Mouse (Mus musculus) brain, embryonic 18.5 days (tissue): Measurements from ENCODE around the gene Dscaml1.
A peak's percentile ranks its signal among the peaks of the same experiment; 100 is the strongest.

Source experiments
- DNase-seq: peaks from one replicate; pipeline ENCODE4 v3.0.0-alpha.2; 2012; ENCODE audit warnings: low read depth, low spot score

The Dscaml1 gene

DNA sequence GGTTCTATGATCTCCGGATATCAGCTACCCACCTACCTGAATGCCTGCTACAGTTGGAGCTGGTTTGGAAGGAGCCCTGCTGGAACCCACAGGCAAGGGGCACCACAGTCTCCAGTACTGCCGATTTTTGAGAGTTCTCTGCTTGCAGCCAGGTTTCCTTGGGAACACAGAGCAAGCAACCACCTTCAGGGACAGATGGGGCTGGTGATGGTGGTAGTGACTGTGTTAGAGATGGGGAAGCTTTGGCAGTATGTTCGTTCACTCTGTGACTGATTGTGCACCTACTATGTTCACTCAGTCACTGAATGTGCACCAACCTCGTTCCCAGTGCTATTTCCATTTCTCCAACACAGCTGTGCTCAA, 252.2 kb downstream of the Dscaml1 start:
- DNase-seq = no peak

DNA sequence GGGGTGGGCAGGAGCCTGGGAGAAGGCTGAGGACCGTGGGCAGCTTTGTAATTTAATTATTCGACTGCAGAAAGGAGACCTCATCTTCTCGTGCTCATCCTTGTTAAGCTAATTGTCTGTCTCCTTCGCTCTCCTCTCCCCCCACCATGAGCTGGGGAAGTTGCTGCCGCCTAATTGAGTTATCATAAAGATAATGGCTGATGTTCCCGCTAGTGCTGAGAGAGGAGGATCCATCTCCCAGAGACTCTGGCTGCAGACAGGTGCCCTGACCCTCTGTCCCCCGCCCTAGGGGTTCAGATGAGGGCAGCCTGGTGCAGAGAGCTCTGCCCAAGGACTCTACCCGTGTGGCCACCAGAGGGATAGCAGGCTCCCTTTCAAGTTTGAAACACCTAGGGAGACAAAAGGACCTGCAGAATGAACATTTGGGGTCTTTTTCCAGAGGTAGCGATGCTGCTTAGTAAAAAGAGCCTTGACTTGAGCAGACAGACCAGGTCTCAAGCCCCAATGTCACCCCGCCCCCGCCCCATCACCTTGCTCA, 256.1 kb downstream of the Dscaml1 start:
- no peak for DNase-seq

DNA sequence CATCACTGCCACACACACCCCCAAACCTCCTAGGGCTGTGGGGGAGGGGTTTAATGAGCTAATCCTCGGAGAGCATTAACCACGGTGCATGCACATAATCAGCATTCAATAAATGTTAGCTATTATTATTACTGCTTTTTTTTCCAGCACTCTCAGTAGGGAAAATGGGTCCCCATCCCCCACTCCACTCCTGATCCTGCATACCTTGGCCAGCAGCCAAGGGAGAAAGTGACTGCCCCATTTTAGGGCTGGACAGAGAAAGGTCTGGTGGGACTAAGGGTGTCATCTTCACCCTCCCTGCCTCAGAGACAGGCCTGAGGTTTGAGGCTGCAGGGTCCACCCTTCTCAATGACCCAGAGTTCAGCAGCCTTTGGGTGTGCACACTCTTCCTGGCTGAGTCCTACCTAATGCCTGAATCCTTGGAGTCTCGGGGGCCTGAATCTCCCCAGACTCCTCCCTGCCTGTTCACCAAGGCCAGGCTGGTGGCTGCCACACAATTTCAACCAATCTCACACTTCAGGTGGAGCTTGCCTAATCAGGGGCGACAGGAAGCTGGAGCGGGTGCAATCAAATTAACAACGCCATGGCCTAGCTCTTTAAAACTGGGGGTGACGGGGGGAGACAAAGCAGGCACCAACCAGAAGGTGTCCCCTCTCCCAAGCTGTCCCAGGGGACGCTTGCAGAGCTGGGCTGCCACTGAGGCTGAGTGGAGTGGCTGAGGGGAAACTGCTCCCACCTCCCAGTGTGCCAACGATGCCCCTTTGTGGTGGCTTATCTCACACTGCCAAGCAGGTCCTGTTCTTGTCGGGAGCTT, 267.2 kb downstream of the Dscaml1 start:
- DNase-seq = no peak

DNA sequence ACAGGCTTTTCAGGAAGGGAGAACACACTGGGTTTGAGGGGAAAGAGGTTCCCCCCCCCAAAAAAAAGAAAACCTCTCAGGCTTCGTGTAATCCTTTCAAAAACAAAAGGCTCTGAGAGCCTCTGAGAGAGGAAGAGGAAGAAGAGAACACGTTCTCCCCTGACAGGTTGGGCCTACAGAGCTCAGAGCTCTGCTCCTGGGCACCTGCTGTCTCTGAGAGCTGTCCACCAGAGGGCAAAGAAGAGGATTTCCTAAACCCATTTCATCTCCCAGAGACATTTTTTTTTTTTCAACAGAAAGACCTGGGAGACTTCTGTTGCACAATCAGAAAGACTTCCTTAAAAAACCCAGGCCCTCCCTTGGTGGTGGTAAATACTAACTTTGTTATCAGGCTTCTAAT, 267.8 kb downstream of the Dscaml1 start:
- no peak for DNase-seq

DNA sequence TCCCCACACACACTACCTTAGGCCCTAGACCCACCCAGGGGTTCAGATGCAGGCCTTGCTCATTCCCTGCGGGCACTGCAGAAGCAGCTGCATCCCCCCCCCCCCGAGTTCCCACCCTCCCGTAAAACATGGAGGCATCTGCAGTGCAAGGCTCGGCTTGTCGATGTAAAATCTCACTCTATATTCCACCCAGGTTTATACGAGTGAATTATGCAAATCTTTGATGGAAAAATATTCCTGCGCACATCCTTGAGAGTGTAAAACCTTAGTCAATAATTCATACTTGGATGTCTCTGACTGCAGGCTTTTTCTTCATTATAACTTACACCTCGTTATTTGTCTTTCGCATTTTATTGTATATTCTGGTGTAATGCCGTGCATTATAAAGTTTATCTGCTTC, 272.7 kb downstream of the Dscaml1 start:
- DNase-seq = no peak

DNA sequence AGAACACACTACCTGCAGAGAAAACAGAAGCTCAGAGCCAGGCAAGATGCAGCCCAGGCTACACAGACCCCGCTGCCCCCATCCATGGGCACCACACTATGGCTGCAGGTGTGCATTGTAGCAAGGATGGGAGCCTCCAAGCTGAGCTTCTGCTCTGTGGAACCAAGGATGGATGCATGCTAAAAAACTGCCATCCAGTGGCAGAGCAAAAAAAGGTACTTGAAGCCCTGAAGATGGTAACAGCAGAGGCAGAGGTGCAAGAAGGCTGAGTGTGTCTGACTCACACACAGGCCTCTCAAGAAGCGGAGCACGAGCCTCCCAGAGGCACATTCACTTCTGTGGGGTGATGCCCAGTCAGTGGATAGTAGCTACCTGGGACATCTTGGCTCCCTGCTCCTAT, 276.8 kb downstream of the Dscaml1 start:
- DNase-seq = no peak

DNA sequence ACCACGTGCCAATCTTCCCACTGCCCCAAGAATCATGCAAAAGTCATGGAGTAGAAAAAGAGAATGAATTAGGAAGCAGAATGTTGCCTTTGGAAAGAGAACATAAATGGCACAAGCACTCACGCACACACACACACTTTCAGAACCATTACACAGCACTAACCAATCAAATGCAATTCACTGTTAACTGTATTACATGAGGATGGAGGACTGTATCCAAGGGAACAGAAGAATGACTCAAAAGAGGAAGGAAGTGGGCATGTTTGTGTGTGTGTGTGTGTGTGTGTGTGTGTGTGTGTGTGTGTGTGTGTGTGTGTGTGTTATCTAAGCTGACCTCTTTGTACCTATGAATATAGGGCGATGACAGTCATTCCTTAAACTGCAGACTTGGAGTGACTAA, 278.0 kb downstream of the Dscaml1 start:
- DNase-seq = no peak

DNA sequence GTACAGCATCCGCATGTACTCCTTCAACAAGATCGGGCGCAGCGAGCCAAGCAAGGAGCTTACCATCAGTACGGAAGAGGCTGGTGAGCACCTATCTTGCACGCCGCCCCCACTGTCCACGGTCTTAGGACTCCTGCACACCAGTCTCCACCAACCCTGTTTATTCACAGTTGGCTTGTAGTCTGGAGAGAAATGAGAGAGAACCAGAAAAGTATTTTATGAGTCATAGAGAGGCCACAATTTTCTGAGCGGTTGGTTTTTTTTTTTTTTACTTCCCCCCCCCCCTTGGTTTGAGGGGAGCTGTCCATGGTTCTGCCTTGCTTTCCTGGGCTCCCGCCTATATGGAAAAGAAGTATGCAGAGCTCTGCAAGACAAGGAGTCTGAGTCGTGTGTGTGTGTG, 283.9 kb downstream of the Dscaml1 start:
- no peak for DNase-seq

DNA sequence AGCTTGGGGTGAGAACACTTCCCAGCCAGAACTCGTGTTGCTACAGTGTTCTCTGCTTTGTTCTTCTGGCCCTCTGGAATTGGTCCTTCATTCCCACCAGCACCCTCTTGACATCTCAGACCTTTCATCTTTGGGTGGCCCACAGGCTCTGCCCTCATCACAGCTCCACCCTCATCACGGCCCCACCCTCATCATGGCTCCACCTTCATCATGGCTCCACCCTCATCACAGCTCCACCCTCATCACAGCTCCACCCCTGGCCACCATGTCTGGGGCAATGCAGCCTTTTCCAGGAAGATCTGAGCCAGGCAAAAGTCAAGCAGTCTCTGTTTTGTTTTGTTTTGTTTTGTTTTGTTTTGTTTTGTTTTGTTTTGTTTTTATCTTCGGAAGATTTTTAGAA, 289.0 kb downstream of the Dscaml1 start:
- no peak for DNase-seq

DNA sequence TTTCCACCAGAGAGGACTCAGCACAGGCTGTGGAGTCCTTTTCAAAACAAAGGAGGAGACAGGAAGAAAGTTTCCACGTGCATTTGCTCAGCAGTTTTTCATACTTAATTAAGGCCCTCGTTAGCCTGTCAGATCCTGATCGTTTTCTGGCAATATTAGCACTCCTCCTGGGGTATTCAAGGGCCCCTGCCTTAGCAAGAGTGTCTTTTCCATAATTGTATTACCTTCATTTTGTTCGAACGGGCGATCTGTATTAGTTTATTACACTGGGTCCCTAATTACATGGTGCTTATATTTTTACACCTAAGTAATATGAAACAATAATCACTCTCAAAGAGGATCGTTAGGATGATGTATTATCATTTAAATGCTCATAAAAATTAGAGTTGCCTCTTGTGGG, 293.6 kb downstream of the Dscaml1 start:
- DNase-seq = no peak

DNA sequence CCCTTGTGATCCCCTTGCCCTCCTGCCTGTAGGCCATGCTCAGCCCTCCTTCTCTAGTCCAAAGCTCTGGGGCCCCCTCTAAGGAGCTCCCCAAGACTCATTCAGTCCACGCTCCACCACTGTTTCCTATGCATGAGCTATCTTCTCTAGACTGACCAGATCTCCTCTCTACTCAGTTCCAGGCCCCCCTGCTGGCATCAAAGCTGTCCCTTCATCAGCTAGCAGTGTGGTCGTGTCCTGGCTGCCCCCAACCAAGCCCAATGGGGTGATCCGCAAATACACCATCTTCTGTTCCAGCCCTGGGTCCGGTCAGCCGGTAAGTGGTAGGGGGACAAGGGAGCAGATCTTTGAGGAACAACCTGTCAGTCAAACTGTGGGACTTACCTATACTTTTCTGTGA, 305.4 kb downstream of the Dscaml1 start:
- no peak for DNase-seq

DNA sequence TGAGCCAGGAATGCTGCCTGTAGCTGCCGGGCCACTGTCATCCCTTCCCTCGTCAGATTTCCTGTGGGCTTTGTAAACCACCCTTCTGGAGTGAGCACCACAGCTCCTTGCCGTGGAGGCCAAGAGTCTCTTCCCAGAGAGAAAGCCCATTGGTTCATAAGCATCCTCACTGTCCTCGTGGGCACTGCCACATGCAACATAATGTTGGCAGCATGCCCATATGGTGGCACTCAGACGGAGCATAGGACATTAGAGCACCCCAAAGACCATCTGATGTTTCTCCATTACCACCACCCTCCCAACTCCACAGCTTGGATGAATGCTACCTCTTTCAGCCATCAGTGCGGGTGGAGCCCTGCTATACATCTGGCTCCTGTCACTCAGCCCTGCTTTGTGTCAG, 306.8 kb downstream of the Dscaml1 start:
- no peak for DNase-seq

DNA sequence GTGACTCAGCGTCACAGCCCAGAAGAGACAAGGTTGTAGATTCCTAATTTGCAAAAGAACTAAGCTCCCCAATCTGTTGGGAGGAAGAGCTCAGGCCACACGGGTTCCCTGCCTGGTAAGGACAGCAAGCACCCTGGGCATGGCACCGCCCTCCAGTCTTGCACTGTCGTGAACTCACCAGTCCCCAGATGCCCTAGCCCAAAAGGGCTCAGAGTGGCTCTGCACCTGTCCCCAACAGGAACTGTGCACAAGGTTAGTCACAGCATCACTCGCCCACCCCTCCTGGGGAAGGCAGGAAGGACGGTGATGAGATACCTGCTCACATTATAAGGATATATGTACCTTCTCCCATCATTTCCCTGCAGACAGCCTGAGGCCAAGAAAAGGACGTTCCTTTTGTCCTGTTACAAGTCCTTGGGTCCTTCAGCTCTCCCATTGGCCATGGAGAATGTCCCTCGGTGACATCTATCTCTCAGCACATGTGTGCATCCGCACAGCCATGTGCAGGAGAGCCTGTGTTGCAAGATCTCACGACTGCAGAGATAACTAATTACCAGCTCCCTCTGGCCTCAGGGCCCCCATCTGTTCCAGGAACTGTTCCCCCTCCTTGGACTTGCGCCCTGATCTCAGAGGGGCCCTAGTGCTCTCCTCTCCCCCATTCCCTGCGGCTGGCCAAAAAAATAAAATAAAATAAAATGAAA, 312.7 kb downstream of the Dscaml1 start:
- no peak for DNase-seq

DNA sequence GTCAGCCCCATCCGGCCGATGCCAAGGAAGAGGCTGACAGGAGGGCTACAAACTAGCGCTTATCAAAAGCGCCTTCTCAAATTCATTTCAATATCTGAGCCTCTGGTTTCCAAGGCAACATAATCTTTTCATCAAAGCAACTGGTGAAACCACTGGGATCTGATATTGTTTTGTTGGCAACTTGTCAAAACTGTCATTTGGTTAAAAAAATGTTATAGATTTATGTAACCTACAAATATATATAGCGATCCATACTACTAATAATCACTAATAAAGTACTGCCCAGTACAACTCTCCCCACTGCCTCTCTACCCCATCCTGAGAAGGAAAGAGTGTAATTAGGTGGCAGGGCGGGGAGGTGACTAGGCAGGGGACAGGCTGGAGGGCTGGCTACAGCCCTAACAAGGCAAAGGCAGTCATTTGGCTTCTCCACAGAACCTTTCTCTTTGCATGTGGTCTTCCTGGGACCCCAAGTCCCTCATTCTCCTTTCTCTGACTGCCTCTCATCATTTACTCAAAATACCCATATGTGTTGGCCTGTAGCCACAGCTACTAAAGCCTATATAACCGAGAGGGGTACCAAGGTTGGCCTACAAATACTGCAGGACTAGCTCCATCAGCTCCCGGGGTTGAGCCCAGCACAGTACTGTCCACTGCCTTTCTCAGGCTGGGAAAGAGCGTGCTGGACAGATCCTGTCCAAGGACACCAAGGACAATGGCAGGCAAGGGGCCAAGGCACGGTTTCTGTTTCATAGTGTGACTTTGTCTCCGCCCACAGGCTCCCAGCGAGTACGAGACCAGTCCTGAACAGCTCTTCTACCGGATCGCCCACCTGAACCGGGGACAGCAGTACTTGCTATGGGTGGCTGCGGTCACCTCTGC, 313.5 kb downstream of the Dscaml1 start:
- DNase-seq = no peak

DNA sequence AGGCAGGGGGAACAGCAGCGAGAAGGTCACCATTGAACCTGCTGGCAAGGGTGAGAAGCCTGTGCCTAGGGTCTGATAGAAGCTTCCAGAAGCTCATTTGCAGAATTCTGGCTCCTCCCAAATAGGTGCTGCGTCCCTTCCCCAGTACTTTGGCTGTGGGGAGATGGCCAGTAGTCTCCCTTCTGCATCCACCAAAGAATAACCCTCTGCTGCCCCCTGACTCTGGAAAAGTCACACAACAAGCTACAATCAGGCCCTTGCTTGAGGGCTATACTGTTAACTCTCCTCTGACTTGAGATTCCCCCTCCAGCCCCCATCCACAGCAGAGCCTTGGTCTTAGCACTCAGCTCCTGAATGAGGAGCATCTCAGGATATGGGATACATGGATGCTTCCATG, 314.2 kb downstream of the Dscaml1 start:
- DNase-seq = no peak

DNA sequence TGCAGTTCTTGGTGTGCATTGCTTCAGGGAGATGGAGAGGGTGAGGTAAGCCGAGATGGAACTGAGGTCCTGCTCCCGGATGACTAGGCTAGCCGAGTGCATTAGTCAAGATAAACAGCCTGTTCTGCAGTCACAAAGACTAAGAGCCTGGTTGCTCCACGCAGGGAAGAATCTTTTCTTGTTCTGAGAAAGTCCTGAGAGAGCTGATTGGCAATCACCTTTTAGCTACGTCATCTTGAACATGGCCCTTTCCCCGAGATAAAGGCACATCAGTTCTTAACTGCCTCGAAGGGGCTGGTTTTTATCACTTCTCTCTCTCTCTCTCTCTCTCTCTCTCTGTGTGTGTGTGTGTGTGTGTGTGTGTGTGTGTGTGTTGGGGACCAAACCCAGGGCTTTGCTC, 319.0 kb downstream of the Dscaml1 start:
- DNase-seq = no peak

DNA sequence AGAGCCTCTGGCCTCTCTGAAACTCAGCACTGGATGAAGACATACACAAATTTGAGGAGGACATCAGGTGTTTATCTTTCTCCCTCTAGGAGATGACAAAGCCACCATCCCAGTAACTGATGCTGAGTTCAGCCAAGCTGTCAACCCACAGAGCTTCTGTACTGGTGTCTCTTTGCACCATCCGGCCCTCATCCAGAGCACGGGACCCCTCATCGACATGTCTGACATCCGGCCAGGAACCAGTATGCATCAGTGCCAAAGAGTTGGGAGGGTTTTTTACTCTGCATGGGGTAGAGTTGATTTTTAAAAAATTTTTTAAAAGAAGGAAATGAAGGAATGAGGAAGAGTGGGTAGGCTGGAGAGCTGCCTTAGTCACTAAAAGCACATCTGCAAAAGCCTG, 323.5 kb downstream of the Dscaml1 start:
- DNase-seq = no peak

DNA sequence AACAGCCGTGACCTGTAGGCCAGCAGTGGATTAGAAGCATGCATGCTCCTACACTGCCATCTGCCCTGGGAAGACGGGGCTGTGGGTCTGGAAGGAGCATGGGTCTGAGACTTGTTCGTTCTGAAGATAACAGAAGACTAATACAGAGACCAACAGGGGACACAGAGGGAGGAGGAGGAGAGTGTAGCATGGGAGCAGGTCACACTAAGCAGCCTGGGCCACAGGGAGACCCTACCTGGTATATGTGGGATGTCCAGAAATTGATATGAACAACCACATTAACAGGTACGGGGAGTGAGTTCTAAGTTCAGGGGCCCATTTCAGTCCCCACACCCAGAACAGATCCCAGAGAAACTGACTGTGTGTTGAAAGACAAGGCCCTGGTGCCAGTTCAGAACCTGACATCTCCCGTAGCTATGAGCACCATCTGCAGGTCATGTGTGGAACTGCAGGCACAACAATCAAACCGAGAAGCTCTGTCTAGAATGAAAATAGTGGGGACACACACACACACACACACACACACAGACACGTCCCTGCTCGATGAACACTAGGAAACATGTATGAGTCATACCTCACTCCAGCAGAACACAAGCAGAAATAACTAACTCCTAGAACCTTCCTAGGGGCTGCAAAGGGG, 328.1 kb downstream of the Dscaml1 start:
- DNase-seq = peak; percentile 69

DNA sequence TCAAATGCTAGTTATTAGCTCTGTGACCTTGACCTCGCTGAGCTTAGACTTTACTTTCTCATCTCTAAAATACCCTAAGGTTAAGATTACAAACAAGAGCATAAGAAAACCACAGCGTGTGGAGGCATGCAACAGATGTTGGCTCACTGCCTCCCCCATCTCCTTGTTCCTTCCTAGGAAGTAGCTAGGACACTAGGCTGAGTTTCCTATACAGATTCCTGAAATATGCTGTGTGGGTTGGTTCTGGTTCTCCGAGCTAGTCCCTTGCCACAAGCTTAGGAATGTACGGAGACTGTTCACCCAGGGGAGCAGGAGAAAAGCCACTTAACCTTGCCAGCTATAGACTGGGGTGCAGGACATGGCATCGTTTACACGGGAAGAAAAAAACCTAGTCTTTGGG, 339.8 kb downstream of the Dscaml1 start:
- no peak for DNase-seq

DNA sequence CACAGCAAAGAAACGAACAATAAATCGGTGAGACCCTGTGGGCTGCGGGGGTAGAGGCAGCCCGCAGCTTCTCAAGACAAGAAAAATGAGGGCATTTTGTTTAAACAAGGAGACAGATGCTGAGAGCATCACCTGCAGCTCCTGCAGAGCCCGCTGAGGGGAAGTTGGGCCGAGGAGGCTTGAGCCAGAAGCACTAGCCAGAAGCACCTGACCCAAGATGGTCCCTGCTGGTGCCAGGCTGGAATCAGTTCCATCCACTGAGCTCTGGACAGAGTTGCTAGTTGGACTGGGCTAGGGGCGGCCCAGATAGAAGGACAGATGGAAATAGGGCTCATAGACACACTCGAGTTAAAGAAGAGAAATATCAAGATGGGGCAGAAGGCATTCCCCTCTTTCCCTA, 340.7 kb downstream of the Dscaml1 start:
- no peak for DNase-seq

DNA sequence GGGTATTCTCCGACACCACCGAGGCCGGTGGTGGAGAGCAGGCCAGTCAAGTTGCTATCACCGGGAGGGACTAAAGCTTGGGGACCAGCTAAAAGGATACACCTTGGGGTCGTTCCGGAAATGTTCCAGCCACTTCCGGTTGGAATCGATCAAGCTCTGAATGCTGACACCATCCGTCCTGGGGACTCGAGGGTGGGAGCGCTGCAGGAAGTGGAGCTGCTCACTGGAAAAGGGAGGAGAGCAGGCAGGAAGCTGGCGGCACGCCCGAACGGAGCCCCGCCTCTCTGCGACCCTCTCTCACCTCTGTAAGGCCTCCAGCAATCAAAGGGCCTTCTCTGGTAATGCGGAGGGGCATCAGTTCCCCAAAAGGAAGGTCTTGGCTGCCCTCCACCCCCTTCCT, 342.0 kb downstream of the Dscaml1 start:
- no peak for DNase-seq

DNA sequence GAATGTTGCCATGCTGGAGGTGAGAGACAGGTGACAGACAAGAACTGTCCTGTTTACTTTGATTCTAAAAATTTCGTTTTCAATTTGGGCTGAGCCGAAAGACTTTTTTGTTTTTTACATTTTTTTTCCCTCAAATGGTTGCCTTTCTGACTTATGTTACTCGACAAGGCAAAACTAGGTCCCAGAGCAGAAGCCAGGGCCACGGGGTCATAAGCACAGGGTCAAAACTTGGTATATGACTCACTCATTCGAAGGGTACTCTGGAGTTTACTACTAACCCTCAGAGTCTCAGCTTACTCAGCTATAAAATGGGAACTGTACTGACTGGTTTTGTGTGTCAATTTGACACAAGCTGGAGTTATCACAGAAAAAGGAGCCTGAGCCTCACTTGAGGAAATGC, 343.2 kb downstream of the Dscaml1 start:
- DNase-seq = no peak
